Mouse (Mus musculus): Measurements from ENCODE around the gene Tent4a.

Gene Tent4a

DNA sequence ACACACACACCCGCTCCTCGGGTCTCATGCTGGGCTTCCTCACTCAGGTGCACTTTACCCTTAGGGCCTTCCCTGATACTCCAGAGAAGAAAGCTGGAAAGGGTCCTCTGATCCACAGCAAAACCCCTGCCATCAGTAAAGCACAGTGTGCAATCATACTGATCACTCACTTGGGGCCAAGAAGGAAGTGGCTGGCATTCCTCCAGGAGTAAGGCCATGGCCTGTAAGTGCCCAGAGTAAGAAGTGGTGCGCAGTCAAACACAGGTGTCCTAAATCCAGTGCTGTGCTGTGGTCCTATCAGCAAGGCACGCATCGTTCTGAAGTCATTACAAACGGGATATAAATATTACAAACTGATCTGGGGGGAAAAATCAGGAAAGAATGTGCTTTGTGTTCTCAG, 17.0 kb downstream of the Tent4a start:
- no peak for DNase-seq

- no peak for DNase-seq
Observed at GRCm38 (mm10) chr13:69515091-69515490, 19.3 kb downstream of the Tent4a start.

DNA sequence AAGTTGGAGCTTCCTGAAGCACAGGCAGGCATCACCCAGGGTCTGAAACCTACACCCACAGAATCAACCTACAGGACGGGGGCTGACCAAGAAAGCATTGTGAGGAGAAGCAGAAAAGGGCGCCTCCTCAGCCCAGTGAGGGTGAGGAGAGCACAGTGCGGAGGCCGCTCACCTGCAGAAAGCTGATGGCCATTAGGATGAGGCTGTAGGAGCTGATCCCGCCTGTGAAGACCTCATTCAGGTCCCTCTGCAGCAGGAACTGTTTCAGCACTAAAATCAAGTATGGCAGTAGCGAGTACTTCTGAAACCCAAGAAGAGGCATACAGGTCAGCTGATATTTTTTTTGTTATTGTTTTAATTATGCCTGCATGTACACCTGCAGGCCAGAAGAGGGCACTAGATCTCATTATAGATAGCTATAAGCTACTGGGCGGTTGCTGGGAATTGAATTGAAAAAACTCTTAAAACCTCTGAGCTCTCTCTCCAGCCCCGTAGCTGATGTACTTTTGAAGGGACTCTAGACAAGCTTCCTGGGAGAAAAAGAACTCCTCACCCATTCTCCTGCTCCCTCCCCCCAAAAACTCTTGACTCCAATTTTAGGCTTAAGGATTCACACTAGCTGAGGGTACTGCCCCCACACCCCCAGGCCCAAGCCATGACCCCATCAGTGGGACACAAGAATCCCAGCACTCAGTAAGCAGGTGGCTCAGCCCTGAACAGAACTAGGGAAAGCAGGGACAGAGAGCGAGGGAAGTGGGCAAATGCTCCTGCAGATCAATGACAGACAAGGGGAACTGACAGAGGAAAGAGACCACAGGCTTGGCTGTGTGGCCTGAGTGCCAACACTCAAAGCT, 24.8 kb downstream of the Tent4a start:
- no peak for DNase-seq

DNA sequence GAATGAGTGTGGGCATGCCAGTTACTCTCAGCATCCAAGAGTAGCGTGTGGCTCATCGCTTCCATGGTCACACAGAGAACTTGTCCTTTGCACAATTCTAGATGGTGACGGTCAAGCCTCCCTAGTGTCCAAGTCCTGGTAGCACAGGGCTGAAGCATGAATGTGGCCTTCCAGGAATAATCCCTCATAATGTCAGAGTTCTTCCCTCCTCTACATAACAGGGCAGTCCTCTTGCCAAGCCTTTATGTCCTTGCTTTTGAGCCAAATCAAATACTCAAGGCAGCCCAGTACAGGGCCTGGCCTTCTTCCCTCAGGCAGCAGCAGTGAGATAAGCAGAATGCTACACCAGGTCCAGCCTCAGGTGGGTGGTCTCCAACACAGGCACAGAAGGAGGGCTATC, 26.8 kb downstream of the Tent4a start:
- DNase-seq = no peak

DNA sequence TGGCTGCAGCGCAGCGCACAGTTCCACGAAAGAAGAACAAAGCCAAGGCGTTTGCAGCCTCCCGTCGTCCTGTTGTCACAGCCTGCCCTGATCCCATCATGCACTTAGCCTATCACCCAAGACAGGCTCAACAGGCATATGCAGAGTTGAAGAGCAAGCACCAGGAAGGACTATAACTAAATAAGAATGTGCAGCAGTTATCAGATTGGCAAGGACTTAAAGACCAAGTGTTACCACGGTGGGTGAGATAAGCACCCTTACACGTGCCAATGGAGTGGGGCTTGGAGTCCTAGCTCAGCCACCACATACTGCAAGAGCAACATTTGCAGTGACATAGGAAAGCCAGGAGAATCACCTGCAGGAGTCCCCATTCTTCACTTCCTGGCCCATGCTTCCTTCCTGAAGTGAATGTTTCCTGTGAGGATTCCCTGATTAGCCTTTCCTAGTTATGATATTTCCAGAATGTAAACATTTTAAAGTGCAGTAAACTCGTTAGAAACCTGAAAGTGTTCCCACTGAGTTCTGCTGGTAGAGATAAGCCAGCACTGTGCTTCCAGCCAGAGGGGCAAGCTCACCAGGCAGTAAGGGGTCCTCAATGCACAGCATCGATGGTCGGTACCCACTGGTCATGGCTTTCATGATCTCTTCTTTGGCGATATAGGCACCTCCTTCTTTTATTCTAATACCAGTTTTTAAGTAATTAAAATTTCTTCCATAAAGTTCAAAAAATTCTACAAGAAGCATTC, 27.9 kb downstream of the Tent4a start:
- no peak for DNase-seq

GRCm38 (mm10) chr13:69502863-69503262, 31.6 kb downstream of the Tent4a start:
- no peak for DNase-seq

DNA sequence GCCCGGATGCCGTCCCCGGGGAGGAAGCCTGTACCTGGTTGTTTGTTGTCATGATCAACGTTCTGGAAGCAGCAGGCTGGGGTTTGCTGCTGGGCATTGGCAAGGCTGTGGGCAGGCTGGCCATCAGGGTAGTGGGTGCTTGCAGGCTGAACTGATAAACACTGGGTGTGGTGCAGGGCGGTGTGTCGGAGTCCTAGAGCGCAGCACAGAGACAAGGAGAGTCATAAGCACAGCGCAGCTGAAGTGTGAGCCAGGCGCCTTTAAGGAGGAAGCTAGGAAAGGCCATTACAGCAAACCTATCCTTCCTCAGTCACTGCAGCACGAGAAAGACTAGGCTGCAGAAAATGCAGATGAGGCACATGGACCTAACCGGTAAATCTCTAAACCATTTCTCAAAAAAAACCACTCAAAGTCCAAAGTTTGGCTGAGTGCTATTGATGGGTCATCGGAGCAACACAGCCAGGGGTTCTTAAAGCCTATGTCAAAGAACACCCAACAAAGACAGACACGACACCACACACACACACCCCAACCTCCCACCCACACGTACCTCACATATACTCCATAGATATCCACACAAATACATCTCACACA, 32.2 kb downstream of the Tent4a start:
- DNase-seq = no peak

- DNase-seq = no peak
Observed at GRCm38 (mm10) chr13:69498276-69498675, 36.1 kb downstream of the Tent4a start.

DNA sequence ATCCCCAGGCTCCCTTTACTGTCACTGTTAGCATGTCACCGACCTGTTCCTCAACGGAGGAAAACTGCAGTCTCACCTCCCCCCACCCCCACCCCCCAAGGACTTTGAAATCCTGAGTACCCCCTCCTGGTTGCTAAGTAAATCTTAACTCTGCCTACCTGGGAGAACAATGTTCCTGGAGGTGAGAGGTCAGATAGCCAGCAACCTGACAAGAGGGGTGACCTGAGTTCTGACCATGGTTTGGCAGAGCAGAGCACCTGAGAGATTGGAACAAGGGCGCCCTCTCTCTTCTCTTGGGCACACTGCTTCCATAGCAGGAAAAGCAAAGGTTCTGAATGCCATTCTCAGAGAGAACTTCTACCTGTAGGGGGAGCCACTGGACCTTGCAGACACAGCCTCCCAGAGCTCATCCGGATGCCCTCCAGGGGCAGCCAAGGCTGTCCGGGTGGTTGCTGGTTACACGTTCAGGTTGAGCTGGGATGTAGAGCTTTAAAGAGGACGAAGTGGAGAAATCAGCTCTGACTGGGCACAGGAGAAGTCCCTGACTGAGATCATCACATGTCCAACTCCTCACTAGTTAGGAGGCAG, 41.4 kb downstream of the Tent4a start:
- DNase-seq = peak; percentile 36

DNA sequence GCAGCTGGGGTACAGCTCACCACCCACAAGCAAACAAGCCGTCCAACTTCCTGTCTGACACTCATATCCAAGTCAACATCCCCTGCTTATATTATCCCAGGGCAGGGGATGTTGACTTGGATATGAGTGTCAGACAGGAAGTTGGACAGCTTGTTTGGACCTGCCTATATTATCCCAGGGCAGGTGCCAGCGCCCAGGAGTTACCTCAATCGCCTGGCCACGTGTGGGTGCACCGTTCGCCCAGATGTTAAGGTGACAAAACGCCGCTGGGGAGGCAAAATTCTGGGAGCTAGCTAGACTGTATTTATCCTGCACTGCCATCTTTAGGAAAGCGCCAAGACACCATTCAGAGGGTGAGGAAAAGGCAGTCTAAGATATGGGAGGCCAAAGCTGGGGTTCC, 44.6 kb downstream of the Tent4a start:
- no peak for DNase-seq

DNA sequence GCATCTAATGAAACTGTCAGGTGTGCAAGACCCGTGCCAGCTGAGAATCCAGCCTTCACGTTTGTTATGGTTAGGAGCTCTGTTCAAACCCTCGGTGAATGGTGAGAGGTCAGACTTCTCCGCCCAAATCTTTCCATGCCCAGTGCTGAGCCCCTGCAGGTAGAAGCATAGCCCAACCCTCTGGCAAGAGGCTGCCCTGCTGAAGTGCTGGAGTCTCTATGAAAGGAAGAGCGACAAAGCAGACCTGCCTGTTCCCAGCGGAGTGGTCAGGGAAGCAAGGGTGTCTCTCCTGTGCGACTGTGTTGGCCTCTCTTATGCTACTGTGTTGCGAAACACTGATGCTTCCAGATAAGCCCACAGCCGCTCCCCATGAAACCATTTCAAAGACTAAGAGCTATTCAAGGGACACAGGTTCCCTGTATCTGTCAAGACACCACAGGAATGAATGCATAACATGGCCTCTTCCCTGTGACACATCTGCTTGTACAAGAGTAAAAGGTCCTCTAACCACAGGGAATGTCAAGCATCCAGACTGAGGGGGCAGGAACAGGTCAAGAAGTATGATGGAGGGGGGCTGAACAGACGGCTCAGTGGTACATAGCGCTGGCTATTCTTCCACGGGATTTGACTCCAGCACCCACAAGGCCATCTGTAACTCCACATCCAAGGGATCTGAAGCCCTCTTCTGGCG, 45.7 kb downstream of the Tent4a start:
- DNase-seq = no peak

GRCm38 (mm10) chr13:69487611-69488275, 46.7 kb downstream of the Tent4a start:
- DNase-seq = no peak

- no peak for DNase-seq
Observed at GRCm38 (mm10) chr13:69487108-69487507, 47.3 kb downstream of the Tent4a start.

DNA sequence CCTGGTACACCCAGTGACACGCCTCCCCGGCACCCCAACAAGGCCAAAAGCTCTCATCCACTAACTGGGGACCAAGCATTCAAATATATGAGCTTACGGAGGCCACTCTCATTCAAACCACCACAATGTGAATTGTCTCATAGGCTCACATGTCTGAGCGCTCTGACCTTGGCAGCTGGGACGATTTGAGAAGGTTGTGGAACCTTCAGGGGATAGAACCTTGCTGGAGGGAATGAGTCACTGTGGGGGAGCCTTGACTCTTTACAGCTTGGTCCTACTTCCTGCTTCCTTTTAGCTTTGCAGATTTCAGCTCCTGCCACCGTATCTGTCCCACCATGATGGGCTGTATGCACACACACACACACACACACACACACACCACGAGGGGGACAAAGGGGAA, 48.6 kb downstream of the Tent4a start:
- no peak for DNase-seq

DNA sequence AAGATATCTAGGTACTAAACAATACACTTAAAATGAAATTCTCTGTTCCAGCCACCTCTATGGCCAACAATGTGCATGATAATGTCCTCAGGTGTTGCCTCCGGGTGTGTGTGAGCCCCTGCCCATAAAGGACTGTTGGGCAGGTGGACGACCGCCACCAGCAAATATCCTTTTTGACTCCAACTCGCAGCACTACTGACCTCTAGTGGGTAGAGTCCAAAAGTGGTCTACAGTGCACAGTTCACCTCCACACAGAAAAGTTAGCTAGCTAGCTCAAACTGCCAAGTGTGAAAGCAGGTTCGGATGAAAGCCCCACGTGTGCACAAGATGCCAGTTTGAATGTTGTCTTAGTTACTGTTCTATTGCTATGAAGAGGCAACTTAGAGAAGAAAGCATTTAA, 49.1 kb downstream of the Tent4a start:
- no peak for DNase-seq

DNA sequence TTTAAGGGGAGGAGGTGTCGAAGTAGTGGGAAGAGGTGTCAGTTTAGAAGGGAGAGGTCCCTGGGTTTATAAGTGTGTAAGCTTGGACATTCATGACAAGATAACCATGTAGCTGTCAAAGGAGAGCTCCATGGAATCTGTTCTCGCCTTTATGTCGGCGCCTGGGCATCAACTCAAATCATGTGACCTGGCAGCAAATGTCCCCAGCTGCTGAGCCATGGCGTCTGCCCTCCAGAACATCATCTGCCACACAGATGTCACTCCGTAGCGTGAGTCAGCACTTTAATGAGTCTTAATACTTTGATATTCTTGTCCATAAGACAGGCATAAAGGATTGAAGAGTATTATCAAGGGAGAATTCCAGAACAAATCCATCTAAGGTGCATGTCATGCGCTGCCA, 51.7 kb downstream of the Tent4a start:
- DNase-seq = no peak

GRCm38 (mm10) chr13:69481634-69482505, 52.5 kb downstream of the Tent4a start:
- DNase-seq = no peak

DNA sequence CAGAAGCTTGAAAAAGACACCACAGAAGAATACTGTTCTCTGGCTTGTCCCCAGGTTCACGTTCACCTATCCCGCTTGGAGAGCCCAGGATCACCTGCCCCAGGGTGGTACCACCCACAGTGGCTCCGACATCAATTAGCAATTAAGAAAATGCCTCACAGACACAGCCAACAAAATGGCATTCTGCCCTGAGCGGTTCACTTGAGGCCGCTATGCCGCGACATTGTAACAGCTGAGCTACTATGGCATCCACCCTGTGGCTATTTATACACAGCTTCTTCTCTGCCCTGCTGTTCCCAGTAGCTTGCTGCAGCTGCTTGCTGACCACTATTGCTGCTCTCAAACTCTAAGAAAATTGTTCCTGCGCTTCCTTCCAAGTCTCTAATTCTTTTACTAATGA, 53.4 kb downstream of the Tent4a start:
- no peak for DNase-seq

GRCm38 (mm10) chr13:69479906-69480305, 54.5 kb downstream of the Tent4a start:
- DNase-seq = no peak

- no peak for DNase-seq
Observed at GRCm38 (mm10) chr13:69478703-69479102, 55.7 kb downstream of the Tent4a start.

Measured in thymus, postnatal 25 days (tissue).